Mouse (Mus musculus) megakaryocyte-erythroid progenitor cell, adult 5 weeks (primary cell): ENCODE data around the gene Ezh1. TPM values are rescaled to one million over a fixed set of nuclear protein-coding genes. Genes with fewer than 3 reads are reported as not detected.

Source experiments
- polyA plus RNA-seq: library from polyadenylated mRNA; stranded (reverse); fragments of >175 nt; gene quantifications from 2 replicates; pipeline ENCODE4 v1.2.3, GENCODE M21; 2012

Ezh1 gene
- polyA plus RNA-seq: 4.0 and 4.4 TPM in 2 replicates

DNA sequence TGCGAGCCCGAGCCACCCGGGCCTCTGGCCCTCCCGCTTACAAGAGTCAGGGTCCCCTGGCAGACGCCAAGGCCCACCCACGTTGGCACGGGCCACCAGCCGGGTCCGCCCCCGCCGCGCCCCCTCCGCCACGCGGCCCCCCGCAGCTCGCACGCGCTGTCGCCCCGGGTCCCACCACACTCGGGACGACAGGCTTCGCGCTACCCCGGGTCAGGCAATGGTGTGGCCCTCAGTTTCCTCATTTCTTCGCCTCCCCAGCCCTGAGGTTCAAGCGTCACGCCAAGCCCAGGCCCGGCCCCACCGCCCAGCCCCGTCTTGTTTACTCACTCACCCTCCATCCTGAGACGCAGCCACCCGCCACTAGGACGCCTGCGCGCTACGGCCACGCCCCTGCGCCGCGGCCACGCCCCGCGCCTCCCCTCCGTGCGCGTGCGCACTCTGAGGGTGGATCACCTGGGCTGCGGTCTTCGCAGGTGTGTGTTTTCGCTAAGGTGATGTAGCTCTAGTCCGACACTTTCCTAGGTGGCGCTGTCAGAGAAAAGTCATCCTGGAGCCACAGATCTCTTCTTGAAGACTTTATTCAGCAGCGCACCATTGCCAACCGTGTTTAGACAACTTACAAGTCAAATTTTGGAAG, at the start of gene Ezh1:
Ezh1 (minus strand) TSS at position 399 of the 637 bp plus-strand sequence.

DNA sequence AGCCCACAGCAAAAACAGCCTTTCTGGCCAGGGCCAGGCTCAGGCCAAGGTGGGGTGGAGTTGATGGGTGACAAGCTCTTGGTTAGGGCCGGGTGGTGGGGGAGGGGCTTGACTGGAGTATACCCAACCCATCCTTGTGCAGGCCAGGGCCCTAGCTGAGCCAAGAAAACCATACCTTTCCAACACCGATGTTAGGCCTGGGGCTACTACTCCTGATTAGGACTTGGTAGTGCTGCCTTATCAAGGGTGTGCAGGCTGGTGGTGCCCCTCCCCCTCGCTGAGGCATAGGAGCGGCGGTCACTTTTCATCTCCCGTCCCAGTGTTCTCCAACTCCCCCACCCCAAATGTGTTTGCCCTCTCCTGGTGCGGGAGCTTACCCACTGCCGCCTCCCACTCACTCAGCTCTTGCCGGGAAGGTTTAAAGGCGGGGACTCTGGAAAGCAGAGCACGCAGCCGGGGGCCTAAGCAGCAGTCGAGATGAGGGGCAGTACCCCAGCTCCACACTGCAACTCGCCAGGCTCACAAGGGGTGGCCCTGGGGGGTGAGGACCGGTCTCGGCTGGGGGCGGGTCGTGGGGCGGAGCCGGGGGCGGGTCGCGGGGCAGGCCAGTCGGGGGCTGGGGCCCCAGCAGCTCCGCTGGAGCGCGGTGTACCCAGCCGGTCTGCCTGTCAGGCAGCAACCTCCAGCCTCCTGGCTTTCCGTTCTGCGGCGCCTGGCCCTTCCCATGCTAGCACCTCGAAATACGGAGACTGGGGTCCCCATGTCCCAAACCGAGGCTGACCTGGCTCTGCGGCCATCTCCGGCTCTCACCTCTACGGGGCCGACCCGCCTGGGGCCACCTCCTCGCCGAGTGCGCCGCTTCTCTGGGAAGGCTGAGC, 33.9 kb upstream of the Ezh1 start, which contains the start of gene Wnk4:
Wnk4 (plus strand) TSS at position 620 of the 878 bp plus-strand sequence.

DNA sequence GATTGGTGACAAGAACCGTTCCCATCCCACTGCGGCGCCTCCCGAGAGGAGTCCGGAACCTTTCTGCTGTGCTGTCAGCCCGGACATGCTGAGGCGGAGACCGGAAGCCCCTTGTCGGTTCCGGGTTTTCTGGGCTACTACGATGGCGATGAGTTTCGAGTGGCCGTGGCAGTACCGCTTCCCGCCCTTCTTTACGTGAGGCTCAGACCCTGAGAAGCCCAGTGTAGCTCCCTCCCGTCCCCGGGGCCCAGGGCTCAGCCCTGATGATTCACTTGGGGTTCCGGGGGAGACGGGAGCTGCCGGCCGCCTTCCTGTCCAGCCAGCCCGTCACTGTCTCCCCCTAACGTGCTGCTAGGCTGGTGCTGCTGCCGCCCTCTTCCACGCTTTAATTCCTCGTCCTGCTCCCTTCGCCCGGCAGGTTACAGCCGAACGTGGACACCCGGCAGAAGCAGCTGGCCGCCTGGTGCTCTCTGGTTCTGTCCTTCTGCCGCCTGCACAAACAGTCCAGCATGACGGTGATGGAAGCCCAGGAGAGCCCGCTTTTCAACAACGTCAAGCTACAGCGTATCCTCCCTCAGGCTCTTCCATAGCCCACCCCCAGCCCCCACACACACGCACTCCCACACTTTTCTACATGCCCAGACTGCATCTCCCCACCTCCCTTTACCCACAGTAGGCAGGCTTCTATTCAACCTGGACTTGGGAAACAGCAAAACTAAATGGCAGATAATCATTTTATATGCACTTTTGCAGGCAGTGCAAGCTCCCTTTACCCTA, 27.5 kb upstream of the Ezh1 start, which contains the start of gene Vps25:
Vps25 (plus strand) TSS at position 95 of the 777 bp plus-strand sequence.

DNA sequence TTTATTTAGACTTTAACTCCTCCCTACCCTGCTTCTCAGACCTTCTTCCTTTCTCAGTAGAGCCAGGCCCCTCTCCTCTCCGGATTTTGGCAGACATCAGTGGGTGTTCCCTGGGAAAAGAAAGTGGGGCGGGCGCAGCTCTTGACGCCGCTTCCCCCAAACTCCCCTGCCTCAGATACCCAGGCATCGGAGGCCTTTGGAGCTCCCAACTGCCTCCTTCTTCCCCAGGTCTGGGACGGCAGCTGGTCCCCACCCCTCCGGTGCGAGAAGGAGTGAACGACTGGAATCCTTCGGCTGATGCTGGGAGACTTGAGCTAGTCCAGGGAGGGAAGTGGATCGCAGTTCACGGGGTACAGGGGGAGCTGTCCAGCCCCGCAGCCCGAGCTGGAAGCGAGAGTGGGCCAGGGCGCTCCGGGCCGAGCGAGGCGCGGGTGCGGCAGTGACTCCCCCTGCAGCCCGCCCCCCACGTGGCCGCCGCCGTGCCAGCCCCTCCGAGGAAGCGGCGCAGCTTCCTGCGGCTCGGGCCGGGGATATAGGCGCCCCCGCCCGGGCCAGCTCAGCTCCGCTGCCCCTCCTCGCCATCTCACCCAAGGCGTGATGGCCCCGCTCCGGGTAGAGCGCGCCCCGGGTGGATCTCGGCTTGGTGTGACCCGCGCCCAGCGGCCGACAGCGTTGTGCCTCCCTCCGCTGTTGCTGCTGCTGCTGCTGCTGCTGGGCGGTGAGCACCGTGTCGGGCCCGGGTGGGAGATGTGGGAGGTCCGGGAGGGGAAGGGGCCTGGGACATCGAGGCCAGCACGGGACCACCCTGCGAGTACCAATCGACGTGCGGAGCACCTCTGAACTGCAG, 19.8 kb upstream of the Ezh1 start, which contains the start of gene Ramp2:
Ramp2 (plus strand) TSS at position 174 of the 847 bp plus-strand sequence.

DNA sequence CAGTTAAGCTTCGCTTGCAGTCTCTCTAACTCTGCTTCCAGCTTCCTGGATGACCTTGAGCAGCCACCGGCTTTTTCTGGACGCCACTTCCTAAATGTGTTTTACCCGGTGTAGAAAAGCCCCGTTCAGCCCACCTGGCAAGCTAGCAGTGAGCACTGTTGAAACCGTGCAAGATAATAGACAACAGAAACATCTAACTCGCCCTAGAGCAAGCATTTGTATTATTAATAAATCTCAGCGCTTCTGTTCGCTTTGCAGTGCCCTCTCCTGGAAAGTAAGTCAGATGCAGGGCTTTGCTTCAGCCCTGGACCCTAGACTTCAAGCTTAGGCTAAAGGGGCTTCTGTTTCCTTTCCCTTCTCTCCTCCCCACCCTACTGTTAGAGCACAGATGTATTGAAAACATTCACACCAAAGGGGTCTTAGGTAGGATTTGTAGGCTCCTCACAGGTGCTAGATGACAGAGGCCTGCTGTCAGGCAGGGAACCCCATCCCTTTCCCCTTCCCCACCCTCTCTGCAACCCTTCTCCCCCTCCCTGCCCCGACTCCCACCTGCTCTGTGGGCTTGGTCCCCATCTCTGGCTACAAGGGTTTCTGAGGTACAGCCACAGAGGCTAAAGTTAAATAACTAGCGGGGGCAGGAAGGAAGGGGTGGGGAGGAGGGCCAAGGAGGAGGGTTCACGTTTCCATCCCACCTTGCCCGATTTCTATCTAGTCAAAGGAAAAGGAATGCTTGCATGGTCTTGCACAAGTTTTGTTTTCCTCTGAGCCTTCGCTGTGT, 51.2 kb downstream of the Ezh1 start, which contains the start of gene Ccr10:
Ccr10 (minus strand) TSS at position 593 of the 778 bp plus-strand sequence.

DNA sequence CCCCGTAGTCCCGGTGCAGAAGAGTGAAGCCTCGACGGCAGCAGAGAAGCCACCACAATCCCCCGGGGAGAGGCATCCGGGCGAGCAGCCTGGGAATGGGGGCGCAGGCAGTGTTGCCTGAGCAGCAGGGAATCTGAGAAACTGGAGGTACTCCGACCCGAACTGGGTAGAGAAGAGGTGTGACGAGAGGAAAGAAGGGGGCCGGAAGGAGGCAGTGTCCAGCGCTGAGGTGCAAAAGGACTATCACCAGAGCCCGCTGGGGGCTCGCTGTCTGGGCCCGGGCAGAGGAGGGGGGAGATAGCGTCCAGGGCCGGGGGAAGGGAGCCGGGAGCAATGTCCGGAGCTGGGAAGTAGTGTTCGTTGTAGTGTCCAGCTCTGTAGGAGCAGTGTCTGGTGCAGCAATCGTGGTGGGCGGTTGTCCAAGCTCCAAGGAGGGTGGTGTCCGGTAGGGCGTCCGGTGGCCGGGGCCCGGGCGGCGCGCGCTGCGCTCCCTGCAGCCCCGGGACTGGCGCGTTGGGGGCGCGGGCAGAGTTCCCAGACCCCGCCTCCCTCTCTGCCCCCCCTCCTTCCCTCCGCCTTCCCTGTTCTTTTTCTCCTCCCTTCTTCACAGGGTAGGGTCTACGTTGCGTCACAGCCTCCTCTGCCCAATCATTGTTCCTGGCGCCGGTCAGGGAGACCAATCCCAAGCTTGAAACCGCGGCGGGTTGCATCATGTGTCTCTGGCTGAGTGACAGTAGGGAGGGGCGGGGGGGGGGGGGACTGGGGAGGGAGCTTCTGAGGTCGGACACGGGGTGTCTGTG, 55.3 kb downstream of the Ezh1 start, which contains the start of gene Plekhh3:
Plekhh3 (minus strand) TSS at position 541 of the 800 bp plus-strand sequence.

DNA sequence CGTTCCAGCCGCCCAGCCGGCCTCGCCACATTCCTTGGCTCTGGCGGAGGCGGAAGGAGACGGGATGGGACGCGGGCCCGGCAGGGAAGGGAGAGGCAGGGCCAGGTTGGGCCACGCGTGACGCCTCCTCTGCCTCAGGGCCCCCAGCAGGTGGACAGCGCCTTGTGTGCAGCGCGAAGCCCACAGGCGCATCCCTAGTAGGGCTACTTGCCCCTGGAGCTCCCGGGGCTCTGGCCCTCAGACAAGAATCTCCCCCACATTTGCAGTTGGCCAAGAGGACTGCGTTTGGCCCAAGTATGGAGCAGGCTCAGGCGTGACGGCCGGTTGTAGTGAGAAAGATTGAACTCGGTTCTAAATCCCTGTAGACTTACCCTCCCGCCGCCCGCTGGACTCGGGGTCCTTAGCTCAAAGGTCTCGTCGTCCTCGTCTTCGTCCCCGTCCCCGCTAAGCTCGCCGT, 55.9 kb downstream of the Ezh1 start, which contains the start of gene Cntnap1:
Cntnap1 (plus strand) TSS at position 170 of the 457 bp plus-strand sequence.

DNA sequence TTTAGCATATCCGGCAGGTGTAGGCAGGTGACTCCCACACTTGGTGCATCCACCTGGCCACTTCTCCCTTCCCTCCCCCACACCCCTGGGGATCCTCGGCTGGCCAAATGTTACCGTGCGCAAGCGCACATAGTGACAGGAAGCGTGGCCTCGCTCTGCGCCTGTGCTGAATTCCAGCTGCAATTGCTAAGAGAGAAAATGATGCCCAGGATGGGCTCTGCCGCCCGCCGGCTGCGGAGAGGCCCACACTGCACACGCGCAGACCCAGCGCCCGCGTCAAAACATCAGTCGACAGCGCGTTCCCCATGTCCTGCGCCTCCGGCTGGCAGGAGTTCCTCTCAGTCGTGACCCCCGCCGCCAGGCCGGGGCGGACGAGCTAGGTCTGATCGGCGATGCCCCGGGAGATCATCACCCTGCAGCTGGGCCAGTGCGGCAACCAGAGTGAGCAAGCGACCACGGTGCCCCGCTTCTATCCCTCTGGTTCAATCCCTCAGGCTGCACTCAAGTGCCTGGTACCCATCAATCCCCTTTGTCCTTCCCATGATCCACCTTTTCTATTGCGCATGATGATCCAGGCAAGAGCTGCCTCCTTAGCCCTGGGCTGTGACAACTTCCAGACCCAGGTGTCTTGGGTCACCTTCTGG, 70.4 kb downstream of the Ezh1 start, which contains the start of gene Tubg2:
Tubg2 (plus strand) TSS at position 180 of the 644 bp plus-strand sequence.

Other genes starting within 250 kb of the Ezh1 start
- gene Atp6v0a1, start 217.0 kb downstream of the Ezh1 start, polyA plus RNA-seq: 14.5 and 15.3 TPM in 2 replicates
- 10.9 and 18.8 TPM in 2 replicates for gene Naglu, start 156.5 kb downstream of the Ezh1 start, polyA plus RNA-seq
- 14.7 and 25.8 TPM in 2 replicates for gene Hsd17b1, start 148.1 kb downstream of the Ezh1 start, polyA plus RNA-seq
- gene Coasy, start 143.9 kb downstream of the Ezh1 start, polyA plus RNA-seq: 28.1 and 33.5 TPM in 2 replicates
- gene Mlx, start 139.2 kb downstream of the Ezh1 start, polyA plus RNA-seq: 25.5 and 26.1 TPM in 2 replicates
- gene Psmc3ip, start 131.0 kb downstream of the Ezh1 start, polyA plus RNA-seq: 31.9 and 37.0 TPM in 2 replicates
- gene Retreg3, start 106.6 kb downstream of the Ezh1 start, polyA plus RNA-seq: 10.3 and 11.6 TPM in 2 replicates
- gene Tubg1, start 106.5 kb downstream of the Ezh1 start, polyA plus RNA-seq: 65.7 and 69.7 TPM in 2 replicates
- 0.12 TPM in 1 of 2 replicates, not detected in the other for gene Tubg2, start 70.6 kb downstream of the Ezh1 start, polyA plus RNA-seq
- 1.3 and 1.7 TPM in 2 replicates for gene Cntnap1, start 55.9 kb downstream of the Ezh1 start, polyA plus RNA-seq
- gene Plekhh3, start 55.1 kb downstream of the Ezh1 start, polyA plus RNA-seq: 1.7 and 2.8 TPM in 2 replicates
- 0.12 and 0.25 TPM in 2 replicates for gene Ccr10, start 51.0 kb downstream of the Ezh1 start, polyA plus RNA-seq
- gene Ramp2, start 19.6 kb upstream of the Ezh1 start, polyA plus RNA-seq: 0.44 TPM in 1 of 2 replicates, not detected in the other
- 95.7 and 108 TPM in 2 replicates for gene Vps25, start 27.2 kb upstream of the Ezh1 start, polyA plus RNA-seq
- gene Wnk4, start 34.1 kb upstream of the Ezh1 start, polyA plus RNA-seq: 0.48 and 1.5 TPM in 2 replicates
- gene Cntd1, start 52.5 kb upstream of the Ezh1 start, polyA plus RNA-seq: 0.18 and 0.28 TPM in 2 replicates
- gene Coa3, start 52.7 kb upstream of the Ezh1 start, polyA plus RNA-seq: 27.4 and 27.5 TPM in 2 replicates
- 116 and 157 TPM in 2 replicates for gene Becn1, start 75.8 kb upstream of the Ezh1 start, polyA plus RNA-seq
- 57.6 and 67.2 TPM in 2 replicates for gene Psme3, start 89.8 kb upstream of the Ezh1 start, polyA plus RNA-seq
- gene Aoc2, start 98.6 kb upstream of the Ezh1 start, polyA plus RNA-seq: 3.4 and 5.3 TPM in 2 replicates
- 0.09 TPM in 1 of 2 replicates, not detected in the other for gene Aoc3, start 104.1 kb upstream of the Ezh1 start, polyA plus RNA-seq
- not detected in 2 replicates for gene G6pc, start 141.1 kb upstream of the Ezh1 start, polyA plus RNA-seq
- 67.2 and 86.7 TPM in 2 replicates for gene Aarsd1, start 191.2 kb upstream of the Ezh1 start, polyA plus RNA-seq
- gene Gm27029, start 198.3 kb upstream of the Ezh1 start, polyA plus RNA-seq: 1.2 and 1.4 TPM in 2 replicates
- 5.6 and 7.3 TPM in 2 replicates for gene Rundc1, start 198.6 kb upstream of the Ezh1 start, polyA plus RNA-seq
- gene Ptges3l, start 198.9 kb upstream of the Ezh1 start, polyA plus RNA-seq: 0.53 and 1.1 TPM in 2 replicates
- 714 and 821 TPM in 2 replicates for gene Rpl27, start 215.8 kb upstream of the Ezh1 start, polyA plus RNA-seq
- 20.0 and 23.7 TPM in 2 replicates for gene Ifi35, start 221.9 kb upstream of the Ezh1 start, polyA plus RNA-seq
- gene Rnd2, start 238.5 kb upstream of the Ezh1 start, polyA plus RNA-seq: 7.8 and 12.1 TPM in 2 replicates
- gene Vat1, start 239.8 kb upstream of the Ezh1 start, polyA plus RNA-seq: 200 and 226 TPM in 2 replicates